Mouse (Mus musculus) liver, embryonic 14.5 days (tissue): Measurements from ENCODE around the gene Ythdf2.

ENCODE experiments used
- CTCF ChIP-seq: IDR thresholded peaks from 2 replicates; pipeline ENCODE4 v1.5.1; 2016; ENCODE audit warnings: antibody characterized with exemption, low read depth, control low read depth
- EP300 ChIP-seq: IDR thresholded peaks from 2 replicates; pipeline ENCODE4 v1.6.1; 2016; ENCODE audit warnings: antibody characterized with exemption, low read depth

DNA sequence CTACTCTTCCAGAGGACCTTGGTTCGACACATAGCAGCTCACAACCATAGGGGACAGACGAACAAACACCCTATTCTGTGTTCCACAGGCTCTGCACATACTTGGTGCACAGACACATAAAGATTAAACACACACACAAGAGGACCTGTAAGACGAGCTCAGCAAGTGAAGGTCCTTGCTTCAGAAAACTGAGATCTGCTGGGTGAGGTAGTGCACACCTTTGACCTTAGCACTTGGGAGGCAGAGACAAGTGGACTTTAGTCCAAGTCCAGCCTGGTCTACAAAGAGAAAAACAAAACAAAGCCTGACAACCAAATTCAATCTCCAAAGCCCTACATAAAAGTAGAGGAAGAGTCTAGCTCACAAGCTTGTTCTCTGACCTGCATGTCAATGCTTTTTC is 17.1 kb downstream of the Ythdf2 start:
- TF ChIP-seq CTCF (no peak), EP300 (no peak)
